Mouse (Mus musculus) lung, embryonic 14.5 days (tissue): ENCODE results near the gene Eef1a2. TPM values are rescaled to one million over a fixed set of nuclear protein-coding genes. Genes with fewer than 3 reads are reported as not detected.

Experiments used
- ATAC-seq: fragments of 200-750 bp; cut with Nextera tagmentation; 2 replicates; pipeline ENCODE4 v1.8.0; 2017; ENCODE audit warnings: mild to moderate bottlenecking, moderate TSS enrichment, moderate library complexity; ENCODE audit not compliant: insufficient read depth
- DNase-seq: peaks from one replicate; pipeline ENCODE4 v3.0.0-alpha.2; 2015
- H3K27ac ChIP-seq: fragments of 300-500 bp; sonication (generic); 2 replicates; pipeline ENCODE4 v1.5.1; 2014; ENCODE audit warnings: low read depth, mild to moderate bottlenecking, moderate library complexity
- H3K27me3 ChIP-seq: fragments of 300-500 bp; sonication (generic); 2 replicates; pipeline ENCODE4 v1.6.1; 2014; ENCODE audit warnings: low read length, control low read depth; ENCODE audit not compliant: insufficient read depth
- H3K36me3 ChIP-seq: fragments of 300-500 bp; sonication (generic); 2 replicates; pipeline ENCODE4 v1.6.1; 2014; ENCODE audit warnings: control low read depth; ENCODE audit not compliant: insufficient read depth
- H3K4me1 ChIP-seq: fragments of 300-500 bp; sonication (generic); 2 replicates; pipeline ENCODE4 v1.6.1; 2014; ENCODE audit warnings: antibody characterized with exemption, control low read depth; ENCODE audit not compliant: insufficient read depth
- H3K4me2 ChIP-seq: fragments of 300-500 bp; sonication (generic); 2 replicates; pipeline ENCODE4 v1.6.1; 2014; ENCODE audit warnings: mild to moderate bottlenecking
- H3K4me3 ChIP-seq: fragments of 300-500 bp; sonication (generic); 2 replicates; pipeline ENCODE4 v1.5.1; 2014; ENCODE audit warnings: low read depth, low read length
- H3K9ac ChIP-seq: fragments of 300-500 bp; sonication (generic); 2 replicates; pipeline ENCODE4 v1.6.1; 2014
- H3K9me3 ChIP-seq: fragments of 300-500 bp; sonication (generic); 2 replicates; pipeline ENCODE4 v1.6.1; 2016; ENCODE audit warnings: low read depth, low read length, control low read depth
- CTCF ChIP-seq: IDR thresholded peaks from 2 replicates; pipeline ENCODE4 v1.5.1; 2016; ENCODE audit warnings: antibody characterized with exemption, low read depth
- WGBS: fragments of 180-500 bp; shearing (Covaris S2); extraction: QIAGEN DNeasy Blood & Tissue Kit; methylation state at CpG from one replicate; pipeline ENCODE4 v1.1.7; 2014; 5-methylcytosine and 5-hydroxymethylcytosine counted together
- polyA plus RNA-seq: library from polyadenylated mRNA; unstranded; fragments of >200 nt; fragmentation: Nextera tagmentation; extraction: Ambion mirVana; gene quantifications from 2 replicates; pipeline ENCODE4 v1.2.1, GENCODE M21; 2014

The Eef1a2 gene
- polyA plus RNA-seq, 1 experiment from 2014 or later = not detected

GRCm38 (mm10) chr2:181153131-181153530 lies 3.7 kb downstream of the Eef1a2 start:
- Histone ChIP-seq H3K9ac (no peak overlapping the region), H3K27me3 (peaks cover 54% of the 10 kb centered on the region), H3K9me3 (no peaks in the 10 kb centered on the region), H3K4me2 (no peak overlapping the region), H3K36me3 (no peaks in the 10 kb centered on the region), H3K27ac (no peak overlapping the region), H3K4me3 (no peak overlapping the region), H3K4me1 (0 out of 2 replicates have a peak, but pooled peaks cover 5% of the 10 kb centered on the region)
- 79% methylated on average over 1 of the region's 1 CpGs for WGBS
- DNase-seq (no peak), ATAC-seq (no peak)
- no peak for TF ChIP-seq CTCF

GRCm38 (mm10) chr2:181152701-181153100 lies 4.1 kb downstream of the Eef1a2 start:
- peaks cover 52% of the 10 kb centered on the region for H3K27me3 ChIP-seq
- no peaks in the 10 kb centered on the region for H3K36me3 ChIP-seq
- 93% methylated on average over 17 of the region's 17 CpGs for WGBS
- DNase-seq = no peak
- ATAC-seq = no peak
- no peak overlapping the region for H3K9ac ChIP-seq
- H3K9me3 ChIP-seq = no peaks in the 10 kb centered on the region
- no peak overlapping the region for H3K4me2 ChIP-seq
- TF ChIP-seq CTCF = no peak
- H3K4me1 ChIP-seq = 0 out of 2 replicates have a peak, but pooled peaks cover 8% of the 10 kb centered on the region
- no peak overlapping the region for H3K27ac ChIP-seq
- no peak overlapping the region for H3K4me3 ChIP-seq

GRCm38 (mm10) chr2:181150281-181150680 lies 6.5 kb downstream of the Eef1a2 start:
- ATAC-seq (no peak), DNase-seq (no peak)
- Histone ChIP-seq H3K27ac (no peak overlapping the region), H3K9ac (no peak overlapping the region), H3K4me2 (no peak overlapping the region), H3K9me3 (no peaks in the 10 kb centered on the region), H3K36me3 (no peaks in the 10 kb centered on the region), H3K4me3 (no peak overlapping the region), H3K27me3 (peaks cover 37% of the 10 kb centered on the region), H3K4me1 (0 out of 2 replicates have a peak, but pooled peaks cover 8% of the 10 kb centered on the region)
- 61% methylated on average over 6 of the region's 6 CpGs for WGBS
- no peak for TF ChIP-seq CTCF

- no peak overlapping the region for H3K9ac ChIP-seq
- DNase-seq = no peak
Observed at GRCm38 (mm10) chr2:181148318-181148955, 8.4 kb downstream of the Eef1a2 start.

GRCm38 (mm10) chr2:181147546-181148317 lies 9.1 kb downstream of the Eef1a2 start:
- peak; percentile 83 for DNase-seq

More at GRCm38 (mm10) chr2:181148318-181148955, 8.4 kb downstream of the Eef1a2 start:
- 19% methylated on average over 28 of the region's 31 CpGs for WGBS
- no peak overlapping the region for H3K27ac ChIP-seq
- H3K9me3 ChIP-seq = no peaks in the 10 kb centered on the region
- no peaks in the 10 kb centered on the region for H3K36me3 ChIP-seq
- peak overlapping the region; percentile 84 for H3K4me2 ChIP-seq
- H3K4me1 ChIP-seq = 0 out of 2 replicates have a peak, but pooled peaks cover 8% of the 10 kb centered on the region
- no peak for ATAC-seq
- H3K4me3 ChIP-seq = peak overlapping the region; percentile 40
- no peak for TF ChIP-seq CTCF
- peaks cover 30% of the 10 kb centered on the region for H3K27me3 ChIP-seq

GRCm38 (mm10) chr2:181146976-181147545 lies 9.8 kb downstream of the Eef1a2 start:
- no peaks in the 10 kb centered on the region for H3K36me3 ChIP-seq
- DNase-seq = no peak
- no peak for TF ChIP-seq CTCF
- ATAC-seq = no peak
- WGBS = 47% methylated on average over 4 of the region's 4 CpGs
- peak overlapping the region; percentile 84 for H3K4me2 ChIP-seq
- no peaks in the 10 kb centered on the region for H3K9me3 ChIP-seq
- no peak overlapping the region for H3K27ac ChIP-seq
- H3K4me1 ChIP-seq = 0 out of 2 replicates have a peak, but pooled peaks cover 8% of the 10 kb centered on the region
- no peak overlapping the region for H3K9ac ChIP-seq
- H3K4me3 ChIP-seq = peak overlapping the region; percentile 40; the same call in 1 of the 2 replicates
- H3K27me3 ChIP-seq = peaks cover 30% of the 10 kb centered on the region

More at GRCm38 (mm10) chr2:181147546-181148317, 9.1 kb downstream of the Eef1a2 start:
- Histone ChIP-seq H3K4me3 (peak overlapping the region; percentile 40), H3K4me2 (peak overlapping the region; percentile 84), H3K9ac (peak overlapping the region; percentile 20; the same call in 1 of the 2 replicates), H3K27ac (no peak overlapping the region), H3K9me3 (no peaks in the 10 kb centered on the region), H3K4me1 (0 out of 2 replicates have a peak, but pooled peaks cover 8% of the 10 kb centered on the region), H3K36me3 (no peaks in the 10 kb centered on the region), H3K27me3 (peaks cover 30% of the 10 kb centered on the region)
- peak; percentile 83 for ATAC-seq
- TF ChIP-seq CTCF = no peak
- under 1% methylated on average over 60 of the region's 61 CpGs for WGBS
